Mouse (Mus musculus) CH12F3 (cell line): ENCODE data around the gene 3110082I17Rik.

Experiments
- in situ Hi-C: fragments of 300-500 bp; cut with MboI; formaldehyde crosslinking; loops from 2 replicates; pipeline ENCODE4 v1.14.3; 2020; ENCODE audit warnings: low sequenced_read_pairs

Gene 3110082I17Rik

GRCm38 (mm10) chr5:139460384-139461067, at the start of gene 3110082I17Rik:
TSS of gene 3110082I17Rik (minus strand) at chr5:139460527.
- in situ Hi-C loops, result no loop called here

- in situ Hi-C loops, result loop anchor here (10.0 kb wide), 1 partner anchor 141 kb away; no protein-coding TSS in a partner anchor
These were observed 45.9 kb upstream of the 3110082I17Rik start for GRCm38 (mm10) chr5:139506207-139506606.

GRCm38 (mm10) chr5:139505073-139505606, 44.8 kb upstream of the 3110082I17Rik start:
- in situ Hi-C loops, result loop anchor here (10.0 kb wide), 1 partner anchor 140 kb away; no protein-coding TSS in a partner anchor

- in situ Hi-C loops, result loop anchor here (10.0 kb wide), 1 partner anchor 137 kb away; no protein-coding TSS in a partner anchor
These were observed 42.0 kb upstream of the 3110082I17Rik start for GRCm38 (mm10) chr5:139502281-139502680.

- in situ Hi-C loops, result no loop called here
These were observed 38.5 kb upstream of the 3110082I17Rik start for GRCm38 (mm10) chr5:139498791-139499190.

- in situ Hi-C loops, result no loop called here
These were observed 36.6 kb upstream of the 3110082I17Rik start for GRCm38 (mm10) chr5:139496939-139497338.

GRCm38 (mm10) chr5:139495019-139495669, 34.8 kb upstream of the 3110082I17Rik start:
- in situ Hi-C loops, result no loop called here

- in situ Hi-C loops, result no loop called here
These were observed 33.4 kb upstream of the 3110082I17Rik start for GRCm38 (mm10) chr5:139493690-139494089.

- in situ Hi-C loops, result no loop called here
These were observed 31.0 kb upstream of the 3110082I17Rik start for GRCm38 (mm10) chr5:139491348-139491747.

- in situ Hi-C loops, result no loop called here
These were observed 29.8 kb upstream of the 3110082I17Rik start for GRCm38 (mm10) chr5:139490131-139490530.

- in situ Hi-C loops, result no loop called here
These were observed 24.0 kb upstream of the 3110082I17Rik start, which contains the start of gene Zfand2a for GRCm38 (mm10) chr5:139484185-139484814. TSS of gene Zfand2a (minus strand) at chr5:139484549.

- in situ Hi-C loops, result no loop called here
These were observed 23.0 kb upstream of the 3110082I17Rik start for GRCm38 (mm10) chr5:139483171-139483848.

- in situ Hi-C loops, result no loop called here
These were observed 20.1 kb upstream of the 3110082I17Rik start for GRCm38 (mm10) chr5:139480406-139480805.

- in situ Hi-C loops, result no loop called here
These were observed 18.8 kb upstream of the 3110082I17Rik start for GRCm38 (mm10) chr5:139479088-139479487.

GRCm38 (mm10) chr5:139474741-139475140, 14.4 kb upstream of the 3110082I17Rik start:
- in situ Hi-C loops, result no loop called here

GRCm38 (mm10) chr5:139467998-139468397, 7.7 kb upstream of the 3110082I17Rik start:
- in situ Hi-C loops, result no loop called here

GRCm38 (mm10) chr5:139466801-139467200, 6.5 kb upstream of the 3110082I17Rik start:
- in situ Hi-C loops, result no loop called here

- in situ Hi-C loops, result no loop called here
These were observed 6.0 kb upstream of the 3110082I17Rik start for GRCm38 (mm10) chr5:139466373-139466772.

GRCm38 (mm10) chr5:139464874-139465273, 4.5 kb upstream of the 3110082I17Rik start:
- in situ Hi-C loops, result no loop called here

GRCm38 (mm10) chr5:139459938-139460337, 389 bp downstream of the 3110082I17Rik start:
- in situ Hi-C loops, result no loop called here

- in situ Hi-C loops, result no loop called here
These were observed 3.1 kb downstream of the 3110082I17Rik start for GRCm38 (mm10) chr5:139457241-139457640.
